Mouse (Mus musculus) fat pad, adult 2 months (tissue): ENCODE data around the gene Irs1.

Experiments
- DNase-seq: peaks from one replicate; pipeline ENCODE4 v3.0.0-alpha.2; 2011; ENCODE audit warnings: low read depth, low spot score; ENCODE audit errors: extremely low read depth

The Irs1 gene

DNA sequence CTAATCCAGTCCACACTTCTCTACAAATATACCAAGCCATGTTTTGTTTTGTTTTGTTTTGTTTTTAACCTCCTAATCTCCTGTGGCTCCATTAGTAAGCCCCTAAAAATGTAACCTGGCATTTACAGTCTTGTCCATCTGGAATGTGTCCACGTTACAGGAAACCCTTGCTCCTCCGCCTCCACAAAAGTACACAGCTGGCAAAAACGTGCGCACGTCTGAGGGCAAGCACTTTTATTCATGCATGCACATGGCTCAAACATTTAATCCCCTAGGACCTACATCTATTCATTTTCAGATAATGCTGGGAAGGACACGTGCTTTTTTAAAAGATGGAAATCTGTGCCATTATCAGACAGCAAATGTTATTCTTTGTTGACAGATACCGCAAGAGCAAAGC, 32.9 kb downstream of the Irs1 start:
- no peak for DNase-seq

- DNase-seq, result no peak
Measured at GRCm38 (mm10) chr1:82257457-82257856, 33.8 kb downstream of the Irs1 start.

GRCm38 (mm10) chr1:82253789-82254445, 37.3 kb downstream of the Irs1 start:
- DNase-seq, result no peak

GRCm38 (mm10) chr1:82247221-82247951, 43.8 kb downstream of the Irs1 start:
- no peak for DNase-seq

- no peak for DNase-seq
Measured at GRCm38 (mm10) chr1:82245002-82245401, 46.2 kb downstream of the Irs1 start.

DNA sequence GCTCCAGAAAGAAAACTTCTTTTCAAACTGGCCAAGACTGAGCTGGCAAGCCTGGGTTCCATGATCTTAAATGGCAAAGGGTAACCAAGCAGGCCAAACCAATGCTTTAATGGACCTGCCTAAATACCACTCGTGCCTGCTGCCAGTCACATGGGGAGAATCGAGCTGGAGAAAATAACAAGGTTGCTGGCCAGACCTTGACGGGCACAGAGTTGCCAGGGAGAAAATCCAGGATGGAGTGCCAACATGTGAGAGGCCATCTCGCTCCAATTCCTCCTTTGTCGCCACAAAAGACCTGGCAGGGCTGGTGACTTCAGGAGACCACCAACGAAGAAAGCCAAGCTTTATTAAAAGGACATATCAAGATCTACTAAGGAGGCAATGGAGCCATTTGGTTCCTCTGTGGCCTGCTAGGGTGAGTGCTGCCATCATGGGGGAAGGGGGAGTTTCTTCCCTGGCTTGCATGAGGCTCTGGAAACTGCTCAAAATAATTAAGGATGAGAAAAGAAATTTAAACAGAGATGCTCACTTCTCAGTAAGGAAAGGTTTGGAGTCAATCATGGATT, 47.9 kb downstream of the Irs1 start:
- DNase-seq, result no peak

GRCm38 (mm10) chr1:82239409-82240201, 51.6 kb downstream of the Irs1 start:
- DNase-seq, result no peak

- peak; percentile 96 for DNase-seq
Measured at GRCm38 (mm10) chr1:82238245-82238644, 53.0 kb downstream of the Irs1 start.

GRCm38 (mm10) chr1:82235455-82236104, 55.6 kb downstream of the Irs1 start:
- no peak for DNase-seq

- DNase-seq, result no peak
Measured at GRCm38 (mm10) chr1:82234616-82235015, 56.6 kb downstream of the Irs1 start.

DNA sequence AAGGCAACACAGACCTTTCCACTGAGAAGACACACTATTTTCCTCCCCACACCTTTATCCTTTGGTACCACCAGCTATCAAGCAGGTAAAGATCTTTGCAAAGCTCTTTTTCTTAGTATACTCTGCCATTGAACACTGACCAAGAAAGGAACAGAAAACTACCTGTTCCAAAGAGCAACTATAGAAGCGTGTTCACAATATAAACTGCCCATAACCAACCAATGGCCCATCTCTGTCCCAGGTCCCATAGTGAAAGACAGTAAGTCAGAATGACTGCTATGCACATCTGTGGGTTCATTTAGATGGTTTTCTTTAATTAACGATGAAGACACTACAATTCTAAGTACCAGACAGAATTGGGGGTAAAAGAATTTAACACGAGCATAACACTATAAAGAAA, 58.4 kb downstream of the Irs1 start, which contains the start of gene Gm9747:
Gm9747 (plus strand) TSS at position 301 of the 400 bp plus-strand sequence.
- no peak for DNase-seq

- DNase-seq, result no peak
Measured at GRCm38 (mm10) chr1:82228841-82229240, 62.4 kb downstream of the Irs1 start.

- DNase-seq, result no peak
Measured at GRCm38 (mm10) chr1:82223042-82223795, 68.0 kb downstream of the Irs1 start.

GRCm38 (mm10) chr1:82221462-82221861, 69.8 kb downstream of the Irs1 start:
- no peak for DNase-seq

- no peak for DNase-seq
Measured at GRCm38 (mm10) chr1:82220673-82221396, 70.4 kb downstream of the Irs1 start.

DNA sequence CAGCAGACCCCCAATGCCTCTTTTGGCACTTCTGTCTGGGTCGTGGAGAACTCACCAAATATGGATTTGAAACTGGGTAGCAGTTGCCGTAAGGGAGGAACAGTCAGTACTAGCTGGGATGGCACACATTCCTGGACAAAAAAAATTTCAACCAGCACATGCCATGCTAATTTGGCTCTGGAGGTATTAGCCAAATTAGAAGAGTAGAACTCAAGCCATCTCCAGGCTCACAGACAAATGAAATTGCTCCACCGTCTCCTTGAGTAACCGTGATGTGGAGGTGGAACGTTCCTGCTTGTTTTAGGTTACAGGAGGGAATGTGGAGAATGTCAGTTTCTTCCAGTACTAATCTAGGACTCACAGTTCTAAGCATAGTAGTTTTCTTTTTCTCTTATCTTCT, 83.7 kb downstream of the Irs1 start:
- DNase-seq, result peak; percentile 72

- DNase-seq, result no peak
Measured at GRCm38 (mm10) chr1:82200636-82201035, 90.6 kb downstream of the Irs1 start.

DNA sequence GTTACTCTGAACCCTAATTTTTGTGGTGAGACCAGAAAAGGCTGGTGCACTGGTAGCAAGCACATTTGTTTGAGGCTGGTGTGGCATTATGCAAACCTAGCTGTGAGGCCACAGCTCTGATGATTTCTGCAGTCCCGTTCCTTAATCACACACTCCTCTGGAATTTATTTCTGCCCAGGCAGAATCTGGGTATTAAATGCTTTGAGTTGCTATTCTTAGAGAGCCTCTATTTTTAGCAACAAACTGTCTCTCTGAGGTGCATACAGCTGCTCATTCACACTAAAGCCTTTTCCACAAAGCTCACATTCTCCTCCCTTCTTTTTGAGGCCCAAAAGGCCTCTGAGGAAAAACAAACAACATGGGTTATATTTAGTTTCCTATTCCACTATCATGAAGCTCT, 91.3 kb downstream of the Irs1 start:
- DNase-seq, result no peak

GRCm38 (mm10) chr1:82191579-82191978, 99.6 kb downstream of the Irs1 start:
- DNase-seq, result no peak

GRCm38 (mm10) chr1:82189516-82189915, 101.7 kb downstream of the Irs1 start:
- peak; percentile 98 for DNase-seq
